Mouse (Mus musculus) MEL (cell line): ENCODE data around the gene Iscu. TPM values are rescaled to one million over a fixed set of nuclear protein-coding genes. Genes with fewer than 3 reads are reported as not detected.

Experiments
- DNase-seq: peaks from one replicate; pipeline ENCODE4 v3.0.0; 2011; ENCODE audit warnings: low read depth, low spot score
- H3K27ac ChIP-seq: 2 replicates; pipeline ENCODE4 v1.5.1; 2012; ENCODE audit warnings: low read depth, mild to moderate bottlenecking, control low read depth, low read length, moderate library complexity; ENCODE audit not compliant: control insufficient read depth
- H3K27me3 ChIP-seq, 2 experiments: fragments of 150-350 bp in 1 of 2; sonication (generic) in 1 of 2; 2 replicates each; pipeline ENCODE4 v1.6.1; 2012; ENCODE audit warnings: low read length in 2 of 2, mild to moderate bottlenecking in 2 of 2, improper control_type of control experiment in 1 of 2, moderate library complexity in 1 of 2; ENCODE audit not compliant: insufficient read depth in 2 of 2, control insufficient read depth in 1 of 2
- H3K36me3 ChIP-seq, 2 experiments: 2 replicates each; pipeline ENCODE4 v1.6.1; 2012 to 2014; ENCODE audit warnings: low read length in 2 of 2, improper control_type of control experiment in 1 of 2, inconsistent platforms in 1 of 2, mild to moderate bottlenecking in 1 of 2; ENCODE audit not compliant: insufficient read depth in 2 of 2, control insufficient read depth in 1 of 2
- H3K4me1 ChIP-seq, 2 experiments: fragments of 150-350 bp in 1 of 2; sonication (generic) in 1 of 2; 2 replicates each; pipeline ENCODE4 v1.6.1; 2012; ENCODE audit warnings: low read length in 2 of 2, improper control_type of control experiment in 1 of 2, mild to moderate bottlenecking in 1 of 2; ENCODE audit not compliant: insufficient read depth in 2 of 2, control insufficient read depth in 1 of 2
- H3K4me3 ChIP-seq, 2 experiments: fragments of 150-350 bp in 1 of 2; sonication (generic) in 1 of 2; 2 replicates each; pipeline ENCODE4 v1.5.1; 2012; ENCODE audit warnings: low read depth in 2 of 2, low read length in 2 of 2, mild to moderate bottlenecking in 2 of 2, moderate library complexity in 2 of 2, control low read depth in 1 of 2, improper control_type of control experiment in 1 of 2; ENCODE audit not compliant: control insufficient read depth in 1 of 2, insufficient read depth in 1 of 2
- H3K79me2 ChIP-seq: 2 replicates; pipeline ENCODE4 v1.6.1; 2012; ENCODE audit warnings: mild to moderate bottlenecking, low read length, moderate library complexity; ENCODE audit not compliant: control insufficient read depth, poor library complexity, insufficient read depth
- H3K9ac ChIP-seq: 2 replicates; pipeline ENCODE4 v1.6.1; 2012; ENCODE audit warnings: low read depth, mild to moderate bottlenecking, control low read depth, low read length, moderate library complexity; ENCODE audit not compliant: control insufficient read depth, poor library complexity, severe bottlenecking
- H3K9me3 ChIP-seq: fragments of 150-350 bp; sonication (generic); replicated peaks from 2 replicates; pipeline ENCODE4 v1.6.1; 2012; ENCODE audit warnings: mild to moderate bottlenecking, low read length, improper control_type of control experiment, moderate library complexity; ENCODE audit not compliant: insufficient read depth
- CHD1 ChIP-seq: IDR thresholded peaks from 2 replicates; pipeline ENCODE4 v1.6.1; 2012; ENCODE audit warnings: low read depth, mild to moderate bottlenecking, inconsistent platforms, low read length, improper control_type of control experiment
- CHD2 ChIP-seq: IDR thresholded peaks from 2 replicates; pipeline ENCODE4 v1.6.1; 2011; ENCODE audit warnings: low read length, improper control_type of control experiment
- ELF1 ChIP-seq: IDR thresholded peaks from 2 replicates; pipeline ENCODE4 v1.6.1; 2014; ENCODE audit warnings: low read depth, mild to moderate bottlenecking, inconsistent platforms, low read length, improper control_type of control experiment, moderate library complexity
- ETS1 ChIP-seq: IDR thresholded peaks from 2 replicates; pipeline ENCODE4 v1.6.1; 2012; ENCODE audit warnings: low read depth, mild to moderate bottlenecking, inconsistent platforms, low read length, improper control_type of control experiment, moderate library complexity
- GABPA ChIP-seq: IDR thresholded peaks from 2 replicates; pipeline ENCODE4 v1.6.1; 2012; ENCODE audit warnings: low read depth, mild to moderate bottlenecking, inconsistent platforms, low read length, improper control_type of control experiment, moderate library complexity
- HCFC1 ChIP-seq: IDR thresholded peaks from 2 replicates; pipeline ENCODE4 v1.6.1; 2012; ENCODE audit warnings: low read depth, mild to moderate bottlenecking, inconsistent platforms, low read length, improper control_type of control experiment, moderate library complexity
- MAFK ChIP-seq: IDR thresholded peaks from 2 replicates; pipeline ENCODE4 v1.6.1; 2011; ENCODE audit warnings: low read depth, mild to moderate bottlenecking, low read length, improper control_type of control experiment, borderline replicate concordance
- MAZ ChIP-seq: IDR thresholded peaks from 2 replicates; pipeline ENCODE4 v1.6.1; 2012; ENCODE audit warnings: low read depth, mild to moderate bottlenecking, inconsistent platforms, low read length, improper control_type of control experiment
- MEF2A ChIP-seq: IDR thresholded peaks from 2 replicates; pipeline ENCODE4 v1.6.1; 2014; ENCODE audit warnings: low read depth, mild to moderate bottlenecking, inconsistent platforms, low read length, improper control_type of control experiment; ENCODE audit not compliant: poor library complexity, insufficient replicate concordance, severe bottlenecking; ENCODE audit errors: extremely low read depth
- MXI1 ChIP-seq: IDR thresholded peaks from 2 replicates; pipeline ENCODE4 v1.6.1; 2011; ENCODE audit warnings: mild to moderate bottlenecking, low read depth, low read length, improper control_type of control experiment
- MYB ChIP-seq: IDR thresholded peaks from 2 replicates; pipeline ENCODE4 v1.6.1; 2011; ENCODE audit warnings: mild to moderate bottlenecking, low read depth, low read length, improper control_type of control experiment
- MYC ChIP-seq: IDR thresholded peaks from 2 replicates; pipeline ENCODE4 v1.6.1; 2011; ENCODE audit warnings: low read depth, mild to moderate bottlenecking, low read length, improper control_type of control experiment, moderate library complexity
- NELFE ChIP-seq: IDR thresholded peaks from 2 replicates; pipeline ENCODE4 v1.6.1; 2011; ENCODE audit warnings: low read depth, low read length, improper control_type of control experiment
- NRF1 ChIP-seq: IDR thresholded peaks from 2 replicates; pipeline ENCODE4 v1.6.1; 2014; ENCODE audit warnings: low read depth, mild to moderate bottlenecking, inconsistent platforms, low read length, improper control_type of control experiment, moderate library complexity; ENCODE audit not compliant: poor library complexity, insufficient read depth, severe bottlenecking
- POLR2A ChIP-seq, 2 experiments: IDR thresholded peaks; 2 replicates each; pipeline ENCODE4 v1.6.1; 2011 to 2012; ENCODE audit warnings: low read length in 2 of 2, mild to moderate bottlenecking in 2 of 2, control low read depth in 1 of 2, improper control_type of control experiment in 1 of 2, low read depth in 1 of 2, moderate library complexity in 1 of 2; ENCODE audit not compliant: control insufficient read depth in 1 of 2, insufficient read depth in 1 of 2, poor library complexity in 1 of 2
- POLR2AphosphoS2 ChIP-seq: IDR thresholded peaks from 2 replicates; pipeline ENCODE4 v1.6.1; 2011; ENCODE audit warnings: low read length, improper control_type of control experiment
- POLR2AphosphoS5 ChIP-seq: IDR thresholded peaks from 2 replicates; pipeline ENCODE4 v1.6.1; 2012; ENCODE audit warnings: low read depth, borderline replicate concordance, mild to moderate bottlenecking, inconsistent platforms, low read length, moderate library complexity, mixed read lengths
- RAD21 ChIP-seq: IDR thresholded peaks from 2 replicates; pipeline ENCODE4 v1.6.1; 2011; ENCODE audit warnings: mild to moderate bottlenecking, low read depth, low read length, improper control_type of control experiment
- RCOR1 ChIP-seq: IDR thresholded peaks from 2 replicates; pipeline ENCODE4 v1.6.1; 2012; ENCODE audit warnings: low read depth, mild to moderate bottlenecking, inconsistent platforms, low read length, improper control_type of control experiment
- TAL1 ChIP-seq: IDR thresholded peaks from 2 replicates; pipeline ENCODE4 v1.6.1; 2012; ENCODE audit warnings: mild to moderate bottlenecking, inconsistent platforms, low read length, moderate library complexity, mixed read lengths
- TBP ChIP-seq: IDR thresholded peaks from 2 replicates; pipeline ENCODE4 v1.8.0; 2011; ENCODE audit warnings: low read depth, low read length, improper control_type of control experiment
- TCF12 ChIP-seq: IDR thresholded peaks from 2 replicates; pipeline ENCODE4 v1.6.1; 2014; ENCODE audit warnings: low read depth, mild to moderate bottlenecking, inconsistent platforms, low read length, improper control_type of control experiment, moderate library complexity
- UBTF ChIP-seq: IDR thresholded peaks from 2 replicates; pipeline ENCODE4 v1.6.1; 2012; ENCODE audit warnings: low read depth, mild to moderate bottlenecking, inconsistent platforms, low read length, improper control_type of control experiment, moderate library complexity, borderline replicate concordance; ENCODE audit not compliant: insufficient read depth
- ZMIZ1 ChIP-seq: IDR thresholded peaks from 2 replicates; pipeline ENCODE4 v1.6.1; 2012; ENCODE audit warnings: low read depth, mild to moderate bottlenecking, inconsistent platforms, low read length, improper control_type of control experiment, moderate library complexity
- polyA plus RNA-seq, 2 experiments: library from polyadenylated mRNA; stranded (reverse) in 1 of 2; unstranded in 1 of 2; fragments of >175 nt in 1 of 2; fragments of >200 nt in 1 of 2; gene quantifications; 2 replicates each; pipeline versions ENCODE4 v1.2.1 to v1.2.4; 2012; ENCODE audit warnings: low replicate concordance in 2 of 2, low read depth in 1 of 2; ENCODE audit not compliant: insufficient read length in 2 of 2, insufficient read depth in 1 of 2, missing spikeins in 1 of 2
- total RNA-seq: library from RNA; depleted of rRNA; stranded (reverse); fragments of 300-350 nt; gene quantifications from 2 replicates; pipeline ENCODE4 v1.2.3, GENCODE M21; 2012

Gene Iscu
- total and polyA plus RNA-seq, 3 experiments = 95.7 to 150 TPM; not detected in 1

DNA sequence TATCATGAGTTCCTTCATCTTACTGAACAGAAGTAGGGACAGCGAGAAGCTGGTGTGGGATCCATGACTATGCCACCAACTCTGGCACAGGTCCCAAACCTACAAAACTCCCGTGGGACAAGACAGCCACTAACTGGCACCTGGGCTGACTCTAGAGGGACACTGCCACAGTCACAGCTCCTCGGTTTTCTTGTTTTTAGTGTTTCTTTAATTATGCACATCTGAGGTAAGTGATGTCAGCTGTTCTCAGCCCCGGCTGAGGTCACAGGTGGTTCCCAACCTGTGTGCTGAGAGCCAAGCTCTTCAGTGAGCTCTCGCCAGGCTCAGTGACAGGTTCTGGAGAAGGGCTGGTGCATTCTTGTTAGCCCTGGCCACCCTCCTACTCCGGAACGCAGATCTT, 8.1 kb upstream of the Iscu start:
- no peak for DNase-seq
- Histone ChIP-seq H3K27ac (no peak overlapping the region), H3K36me3 (peaks cover 0 to 6% of the 10 kb centered on the region in 2 experiments; a peak in 2 of 4 replicates), H3K27me3 (no peaks in the 10 kb centered on the region), H3K79me2 (peaks cover 47% of the 10 kb centered on the region), H3K4me3 (no peak overlapping the region), H3K9ac (no peak overlapping the region), H3K9me3 (no peaks in the 10 kb centered on the region), H3K4me1 (no peaks in the 10 kb centered on the region)
- TF ChIP-seq CHD1 (no peak), POLR2AphosphoS2 (no peak), TCF12 (no peak), ETS1 (no peak), POLR2AphosphoS5 (no peak), MAFK (no peak), MEF2A (no peak), TAL1 (no peak), MXI1 (no peak), POLR2A (IDR thresholded peaks at IDR 0.05; ENCODE audit: control insufficient read depth in 1 of 2, insufficient read depth in 1 of 2, low read depth in 1 of 2, low read length in 2 of 2, poor library complexity in 1 of 2) (no peak), CHD2 (no peak), ELF1 (no peak), MAZ (no peak), NELFE (no peak)

DNA sequence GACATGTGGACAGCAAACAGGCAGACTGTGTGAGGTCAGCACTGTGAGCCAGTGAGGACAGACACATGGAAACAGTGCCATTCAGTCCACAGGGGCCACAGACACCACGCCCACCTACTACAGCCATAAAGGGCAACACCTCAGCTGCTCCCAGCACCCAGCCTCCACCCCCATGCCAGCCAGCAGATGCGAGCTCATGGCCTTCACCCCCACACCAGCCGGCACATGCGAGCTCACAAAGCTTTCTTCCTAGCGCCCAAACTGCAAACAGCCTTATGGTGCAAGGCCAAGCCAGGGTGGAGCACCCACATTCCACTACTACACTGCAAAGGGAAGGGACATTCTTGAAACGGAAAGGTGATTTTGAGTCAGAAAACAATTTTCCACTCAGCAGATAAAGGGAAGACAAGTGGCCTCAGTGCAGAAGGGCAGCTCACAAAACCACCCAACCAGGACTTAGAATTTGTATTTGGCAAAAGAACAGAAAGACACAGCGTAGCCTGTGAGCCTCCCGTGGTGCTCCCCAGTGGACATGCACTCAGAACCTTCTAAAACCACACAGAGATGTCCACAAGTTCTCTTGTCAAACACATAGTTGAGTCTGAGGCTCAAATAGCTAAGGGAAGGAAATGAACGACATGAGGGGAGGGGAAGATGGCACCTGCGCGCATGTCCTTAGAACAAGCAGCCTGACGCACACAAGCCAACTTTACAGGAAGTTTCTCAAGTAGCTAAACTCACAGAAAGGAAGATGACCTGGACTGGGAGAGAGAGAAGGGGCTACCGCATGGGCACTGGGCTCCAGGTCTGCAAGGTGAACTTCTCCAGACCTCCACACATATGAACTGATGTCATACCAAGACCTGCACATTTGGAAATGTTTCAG, 6.7 kb upstream of the Iscu start:
- Histone ChIP-seq H3K27ac (no peak overlapping the region), H3K9me3 (no peaks in the 10 kb centered on the region), H3K36me3 (peaks cover 6 to 8% of the 10 kb centered on the region in 2 experiments), H3K27me3 (no peaks in the 10 kb centered on the region), H3K4me3 (no peak overlapping the region), H3K79me2 (peaks cover 62% of the 10 kb centered on the region), H3K4me1 (peaks cover 0 to 6% of the 10 kb centered on the region in 2 experiments; a peak in 1 of 4 replicates), H3K9ac (no peak overlapping the region)
- TF ChIP-seq TBP (no peak), HCFC1 (no peak), MYB (no peak), RAD21 (no peak), MAFK (no peak), MYC (no peak), NRF1 (no peak), GABPA (no peak), UBTF (no peak), TCF12 (no peak), RCOR1 (no peak), ZMIZ1 (no peak)
- DNase-seq = no peak
